Mouse (Mus musculus): Measurements from ENCODE around the gene Rassf5.

- no peak for TF ChIP-seq CTCF (IDR thresholded peaks at IDR 0.05; ENCODE audit: borderline replicate concordance, insufficient read depth, low read length)
- TF ChIP-seq POLR2A (IDR thresholded peaks at IDR 0.05; ENCODE audit: low read depth, low read length) = no peak
These were observed 69.2 kb downstream of the Rassf5 start for GRCm38 (mm10) chr1:131175819-131176218.
